Mouse (Mus musculus) intestine, embryonic 14.5 days (tissue): ENCODE data around the gene Slc26a6. TPM values are rescaled to one million over a fixed set of nuclear protein-coding genes. Genes with fewer than 3 reads are reported as not detected.

Source experiments
- ATAC-seq: fragments of 200-750 bp; cut with Nextera tagmentation; replicated peaks from 2 replicates; pipeline ENCODE4 v1.8.0; 2017; ENCODE audit warnings: low read depth, moderate number of reproducible peaks, moderate TSS enrichment, moderate library complexity; ENCODE audit not compliant: low FRiP score, low TSS enrichment
- DNase-seq: peaks from one replicate; pipeline ENCODE4 v3.0.0-alpha.2; 2018; ENCODE audit warnings: low spot score
- H3K27ac ChIP-seq: fragments of 300-500 bp; sonication (generic); 2 replicates; pipeline ENCODE4 v1.5.1; 2014; ENCODE audit warnings: low read depth, mild to moderate bottlenecking, control low read depth
- H3K27me3 ChIP-seq: fragments of 300-500 bp; sonication (generic); replicated peaks from 2 replicates; pipeline ENCODE4 v1.6.1; 2014; ENCODE audit warnings: low read length, control low read depth; ENCODE audit not compliant: control insufficient read depth, insufficient read depth
- H3K36me3 ChIP-seq: fragments of 300-500 bp; sonication (generic); 2 replicates; pipeline ENCODE4 v1.6.1; 2014; ENCODE audit warnings: low read length, control low read depth; ENCODE audit not compliant: control insufficient read depth, insufficient read depth
- H3K4me1 ChIP-seq: fragments of 300-500 bp; sonication (generic); replicated peaks from 2 replicates; pipeline ENCODE4 v1.6.1; 2014; ENCODE audit warnings: low read length, control low read depth, mixed read lengths; ENCODE audit not compliant: control insufficient read depth, insufficient read depth
- H3K4me2 ChIP-seq: fragments of 300-500 bp; sonication (generic); 2 replicates; pipeline ENCODE4 v1.6.1; 2014; ENCODE audit warnings: low read length
- H3K4me3 ChIP-seq: fragments of 300-500 bp; sonication (generic); 2 replicates; pipeline ENCODE4 v1.5.1; 2014; ENCODE audit warnings: low read depth, low read length, control low read depth, mixed read lengths
- H3K9ac ChIP-seq: fragments of 300-500 bp; sonication (generic); 2 replicates; pipeline ENCODE4 v1.6.1; 2014; ENCODE audit warnings: mild to moderate bottlenecking, low read length
- H3K9me3 ChIP-seq: fragments of 300-500 bp; sonication (generic); 2 replicates; pipeline ENCODE4 v1.6.1; 2016; ENCODE audit warnings: low read length, control low read depth; ENCODE audit not compliant: control insufficient read depth
- WGBS: fragments of 180-500 bp; shearing (Covaris S2); extraction: QIAGEN DNeasy Blood & Tissue Kit; methylation state at CpG from one replicate; pipeline ENCODE4 v1.1.7; 2014; 5-methylcytosine and 5-hydroxymethylcytosine counted together
- polyA plus RNA-seq: library from polyadenylated mRNA; unstranded; fragments of >200 nt; fragmentation: Nextera tagmentation; extraction: Ambion mirVana; gene quantifications from 2 replicates; pipeline ENCODE4 v1.2.1, GENCODE M21; 2014

Gene Slc26a6
- polyA plus RNA-seq, 1 experiment from 2014 or later, result 14.8 TPM

- DNase-seq (peak; percentile 90), ATAC-seq (peak; percentile 80)
- peak overlapping the region; percentile 53 for H3K4me2 ChIP-seq
- under 1% methylated on average over 28 of the region's 28 CpGs for WGBS
- H3K27ac ChIP-seq, result peak overlapping the region; percentile 55
- peaks cover 17% of the 10 kb centered on the region for H3K36me3 ChIP-seq
- peak overlapping the region; percentile 56 for H3K9ac ChIP-seq
- no peaks in the 10 kb centered on the region for H3K9me3 ChIP-seq
- H3K27me3 ChIP-seq, result no peaks in the 10 kb centered on the region
- H3K4me3 ChIP-seq, result peak overlapping the region; percentile 62
- H3K4me1 ChIP-seq, result peaks cover 7% of the 10 kb centered on the region
Measured at GRCm38 (mm10) chr9:108854241-108854696, 1.2 kb downstream of the Slc26a6 start.

DNA sequence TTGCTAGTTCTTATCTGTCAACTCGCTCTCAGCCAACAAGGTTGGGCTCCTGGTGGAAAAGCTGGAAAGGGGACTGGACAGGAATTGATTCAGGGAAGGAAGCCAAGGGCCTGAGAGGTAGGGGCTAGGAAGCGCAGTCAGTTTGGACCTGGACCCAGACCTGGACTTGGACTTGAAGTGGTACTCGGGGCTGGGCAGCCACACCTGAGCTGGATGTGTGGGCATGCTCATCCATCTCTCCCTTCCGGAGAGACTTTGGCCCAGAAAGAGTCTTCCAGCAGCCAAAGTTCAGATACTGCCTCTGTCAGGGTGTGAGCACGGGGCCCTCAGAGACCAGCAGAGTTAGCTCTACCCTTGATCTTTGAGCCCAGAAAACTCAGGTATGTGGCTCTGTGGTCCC, 2.3 kb downstream of the Slc26a6 start:
- Histone ChIP-seq H3K27me3 (no peaks in the 10 kb centered on the region), H3K4me3 (no peak overlapping the region), H3K9me3 (no peaks in the 10 kb centered on the region), H3K36me3 (peaks cover 20% of the 10 kb centered on the region), H3K9ac (0 out of 2 replicates have a peak overlapping the region, but pooled peaks have one; percentile 12), H3K27ac (no peak overlapping the region), H3K4me2 (peak overlapping the region; percentile 53; the same call in 1 of the 2 replicates), H3K4me1 (peaks cover 7% of the 10 kb centered on the region)
- DNase-seq (no peak), ATAC-seq (no peak)
- WGBS, result 59% methylated on average over 5 of the region's 5 CpGs

DNA sequence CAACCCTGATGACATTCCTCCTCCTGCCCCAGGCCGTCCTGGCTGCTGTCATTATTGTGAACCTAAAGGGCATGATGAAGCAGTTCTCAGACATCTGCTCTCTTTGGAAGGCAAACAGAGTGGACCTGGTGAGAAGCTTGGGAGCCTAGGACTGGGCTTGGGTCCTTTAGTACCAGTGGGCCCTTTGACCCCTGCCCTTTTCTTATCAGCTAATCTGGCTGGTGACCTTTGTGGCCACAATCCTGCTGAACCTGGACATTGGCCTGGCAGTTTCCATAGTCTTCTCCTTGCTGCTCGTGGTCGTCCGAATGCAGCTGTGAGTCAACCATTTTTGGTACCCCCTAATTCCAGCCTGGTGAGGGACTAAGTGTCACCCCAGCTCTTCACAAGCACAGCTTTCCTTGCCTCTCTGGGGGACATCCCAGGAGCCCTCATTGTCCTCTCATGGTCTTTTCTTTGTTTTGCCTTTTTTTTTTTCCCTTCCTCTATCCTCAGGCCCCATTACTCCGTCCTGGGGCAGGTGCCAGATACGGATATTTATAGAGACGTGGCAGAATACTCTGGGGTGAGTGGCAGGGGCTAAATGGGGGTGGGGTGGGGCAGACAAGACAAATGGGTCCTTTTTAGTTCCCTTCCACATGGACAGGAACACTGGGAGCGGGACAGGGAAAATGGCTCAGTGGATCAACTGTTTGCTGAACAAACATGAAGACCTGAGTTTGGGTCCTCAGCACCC, 5.9 kb downstream of the Slc26a6 start:
- Histone ChIP-seq H3K4me2 (no peak overlapping the region), H3K9me3 (no peaks in the 10 kb centered on the region), H3K9ac (no peak overlapping the region), H3K4me1 (no peaks in the 10 kb centered on the region; the same call in 1 of the 2 replicates), H3K27ac (no peak overlapping the region), H3K27me3 (no peaks in the 10 kb centered on the region), H3K36me3 (peaks cover 26% of the 10 kb centered on the region), H3K4me3 (no peak overlapping the region)
- 73% methylated on average over 8 of the region's 8 CpGs for WGBS
- ATAC-seq, result no peak
- DNase-seq, result no peak

- no peak overlapping the region for H3K4me2 ChIP-seq
- ATAC-seq (no peak), DNase-seq (no peak)
- no peaks in the 10 kb centered on the region for H3K27me3 ChIP-seq
- 57% methylated on average over 6 of the region's 6 CpGs for WGBS
- no peak overlapping the region for H3K4me3 ChIP-seq
- no peaks in the 10 kb centered on the region for H3K4me1 ChIP-seq
- no peaks in the 10 kb centered on the region for H3K36me3 ChIP-seq
- no peaks in the 10 kb centered on the region for H3K9me3 ChIP-seq
- H3K9ac ChIP-seq, result no peak overlapping the region
- no peak overlapping the region for H3K27ac ChIP-seq
Measured at GRCm38 (mm10) chr9:108912308-108912707, 59.2 kb downstream of the Slc26a6 start.

DNA sequence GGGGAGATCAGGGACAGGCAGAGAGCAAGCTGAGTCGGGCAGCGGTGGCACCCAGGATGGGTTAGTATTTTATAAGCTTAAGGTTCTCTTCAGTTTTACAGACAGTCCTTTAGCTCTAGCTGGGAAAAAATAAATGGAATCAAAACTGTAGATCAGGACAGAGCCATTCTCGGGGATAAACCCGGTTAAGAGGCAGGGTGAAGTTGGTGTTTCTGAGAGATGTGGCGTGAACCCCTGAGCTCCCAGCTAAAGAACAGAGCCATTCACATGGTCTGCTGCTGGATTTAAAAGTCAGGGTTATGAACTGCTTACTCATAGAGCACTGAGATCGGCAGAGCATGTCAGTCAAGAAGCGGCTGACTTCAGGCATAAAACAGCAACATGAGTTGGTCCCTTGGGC, 60.1 kb downstream of the Slc26a6 start:
- ATAC-seq, result no peak

DNA sequence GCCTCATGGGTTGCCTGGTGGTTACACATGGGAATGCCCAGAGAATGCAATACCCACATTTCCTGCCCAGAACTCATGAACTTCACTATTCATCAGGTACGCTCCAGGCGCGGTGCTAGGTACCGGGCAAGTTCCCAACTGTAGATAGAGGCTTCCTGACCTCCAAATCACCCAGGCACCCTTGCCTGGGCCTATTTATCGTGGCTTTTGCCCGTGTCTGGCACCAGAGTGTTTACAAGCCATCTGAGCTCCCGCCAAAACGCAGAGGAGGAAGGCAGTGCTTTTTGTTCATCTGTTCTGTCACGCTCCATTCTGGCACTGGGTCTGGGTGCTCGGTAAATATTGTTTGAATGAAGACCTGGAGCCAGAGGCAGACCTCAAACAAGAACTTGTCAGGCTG, 60.5 kb downstream of the Slc26a6 start:
- Histone ChIP-seq H3K27ac (no peak overlapping the region), H3K4me3 (no peak overlapping the region), H3K4me1 (no peaks in the 10 kb centered on the region), H3K9ac (no peak overlapping the region), H3K36me3 (no peaks in the 10 kb centered on the region), H3K9me3 (no peaks in the 10 kb centered on the region), H3K27me3 (no peaks in the 10 kb centered on the region), H3K4me2 (no peak overlapping the region)
- 61% methylated on average over 10 of the region's 10 CpGs for WGBS
- no peak for DNase-seq
- ATAC-seq, result no peak

More for the DNA sequence above, 60.1 kb downstream of the Slc26a6 start:
- no peak overlapping the region for H3K4me3 ChIP-seq
- H3K27ac ChIP-seq, result no peak overlapping the region
- no peaks in the 10 kb centered on the region for H3K4me1 ChIP-seq
- no peak for DNase-seq
- no peak overlapping the region for H3K4me2 ChIP-seq
- WGBS, result 82% methylated on average over 7 of the region's 7 CpGs
- no peaks in the 10 kb centered on the region for H3K9me3 ChIP-seq
- no peaks in the 10 kb centered on the region for H3K36me3 ChIP-seq
- H3K27me3 ChIP-seq, result no peaks in the 10 kb centered on the region
- no peak overlapping the region for H3K9ac ChIP-seq

- DNase-seq (no peak), ATAC-seq (no peak)
- H3K4me2 ChIP-seq, result no peak within 1 kb of the TSS
- no peak within 1 kb of the TSS for H3K27ac ChIP-seq
- H3K9ac ChIP-seq, result no peak within 1 kb of the TSS
- no peaks in the 10 kb centered on the region for H3K27me3 ChIP-seq
- 80% methylated on average over 6 of the region's 6 CpGs for WGBS
- no peaks in the 10 kb centered on the region for H3K4me1 ChIP-seq
- H3K4me3 ChIP-seq, result no peak within 1 kb of the TSS
- H3K36me3 ChIP-seq, result no peaks in the 10 kb centered on the region
- H3K9me3 ChIP-seq, result no peaks in the 10 kb centered on the region
Measured at GRCm38 (mm10) chr9:108914491-108914890, 61.4 kb downstream of the Slc26a6 start, which contains the start of gene Tmem89. Gene Tmem89, plus strand, starts transcription at chr9:108914619.

- ATAC-seq (0 out of 2 replicates have a peak, but pooled peaks have one; percentile 23), DNase-seq (no peak)
- Histone ChIP-seq H3K9ac (no peak overlapping the region), H3K4me1 (no peaks in the 10 kb centered on the region), H3K36me3 (no peaks in the 10 kb centered on the region), H3K27ac (no peak overlapping the region), H3K27me3 (no peaks in the 10 kb centered on the region), H3K4me2 (no peak overlapping the region), H3K4me3 (no peak overlapping the region), H3K9me3 (no peaks in the 10 kb centered on the region)
- 57% methylated on average over 8 of the region's 8 CpGs for WGBS
Measured at GRCm38 (mm10) chr9:108925897-108926296, 72.8 kb downstream of the Slc26a6 start.

GRCm38 (mm10) chr9:108928424-108928823, 75.3 kb downstream of the Slc26a6 start:
- Histone ChIP-seq H3K4me1 (no peaks in the 10 kb centered on the region), H3K27ac (no peak overlapping the region), H3K27me3 (no peaks in the 10 kb centered on the region), H3K4me3 (no peak overlapping the region), H3K4me2 (no peak overlapping the region), H3K9me3 (no peaks in the 10 kb centered on the region), H3K36me3 (no peaks in the 10 kb centered on the region), H3K9ac (no peak overlapping the region)
- ATAC-seq, result no peak
- DNase-seq, result no peak
- 66% methylated on average over 3 of the region's 3 CpGs for WGBS
